Mouse (Mus musculus): ENCODE data around the gene Wdr91.

DNA sequence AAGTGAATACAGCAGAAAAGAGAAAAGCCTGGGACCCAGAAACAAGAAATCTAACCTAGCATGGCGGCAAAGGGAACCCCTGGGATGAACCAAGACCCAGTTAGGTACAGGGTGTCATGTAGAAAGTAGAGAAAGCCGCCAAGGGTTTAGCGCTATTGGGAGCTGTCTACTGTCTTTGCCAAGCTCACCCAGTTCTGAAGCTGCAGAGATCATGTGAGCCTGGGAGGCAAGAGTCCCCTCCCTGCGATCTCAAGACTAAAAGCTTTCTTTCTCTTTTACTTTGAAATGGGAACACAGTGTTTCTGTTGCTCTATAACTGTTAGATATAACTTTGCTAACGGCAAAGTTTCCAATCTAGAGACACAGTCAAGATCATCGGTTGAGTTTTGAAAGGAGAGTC, 48.3 kb downstream of the Wdr91 start:
- TF ChIP-seq ZC3H11A (IDR thresholded peaks at IDR 0.05; ENCODE audit: borderline replicate concordance, low read depth, low read length), result no peak
- TF ChIP-seq ZNF384 (IDR thresholded peaks at IDR 0.05; ENCODE audit: low read depth, low read length), result no peak
